Comparison of ENCODE assay signal across 18 mouse cellular contexts in genomic region chr19:29326822-29327552, GRCm38 (mm10). TPM values are rescaled to one million over a fixed set of nuclear protein-coding genes. Genes with fewer than 3 reads are reported as not detected.
A peak's percentile ranks its signal among the peaks of the same experiment; 100 is the strongest.
DNase-seq lines count a peak whose midpoint lies in the region.
"Had no signal": no experiment of that assay in that cellular context is flagged by ENCODE, and none has a peak within 500 bp of the region (broad histone marks: within the 10 kb centered on the region; RNA-seq: fewer than 3 reads in every experiment).

No protein-coding gene starts in this region.

- peak; percentile 49 for DNase-seq in ES-CJ7 (ENCODE audit: low read depth, low spot score)
- DNase-seq in MEL-GATA-1-ER (ENCODE audit: extremely low read depth, low read depth): peak; percentile 45
- DNase-seq in ZHBTc4 (ENCODE audit: low read depth, low spot score): peak; percentile 51
- no peak for DNase-seq in adrenal gland, adult (ENCODE audit: inconsistent age in 2 of 2, low spot score in 1 of 2)
- no peak for DNase-seq in left cerebral cortex, adult 8-10 months (ENCODE audit: low spot score in 2 of 2)
- no peak for DNase-seq in thymus, postnatal 36 days
- DNase-seq: adrenal gland, adult 8-10 months; adrenal gland, postnatal 14 days; adrenal gland, postnatal 36 days; B cell, adult 2 months; cerebellum, adult 11-12 months; cerebellum, adult 2 months; cerebellum, adult 9-10 months; cerebellum, postnatal 10 days; cerebellum, postnatal 25 days; forebrain, postnatal 0 days had no signal

RNA-seq across cellular contexts. Expression of gene Insl6, which starts 1.8 kb away (rescaled TPM):
- 1 to 10 TPM in 1 of 4 experiments, under 1 TPM in 1, not detected in 2; 0.57 to 1.4 TPM for total RNA-seq in left cerebral cortex, adult 8-10 months (2022)

RNA-seq across cellular contexts. Expression of gene Rln1, which starts 7.5 kb away (rescaled TPM):
- 1 to 10 TPM in 3 of 4 experiments, under 1 TPM in 1; 0.40 to 3.3 (median 1.4) TPM for total RNA-seq in left cerebral cortex, adult 8-10 months (2022)
- total RNA-seq: adrenal gland, adult 18-20 months; adrenal gland, adult 8-10 months; adrenal gland, postnatal 14 days; adrenal gland, postnatal 36 days; CH12.LX had no signal

RNA-seq across cellular contexts. Expression of gene Plgrkt, which starts 40.2 kb away (rescaled TPM):
- 10 to 100 TPM; 22.4 to 36.2 (median 26.7) TPM for total RNA-seq in left cerebral cortex, adult 8-10 months (2022)

RNA-seq across cellular contexts. Expression of gene Cd274, which starts 40.3 kb away (rescaled TPM):
- total RNA-seq in left cerebral cortex, adult 8-10 months (2022): 1 to 10 TPM; 1.6 to 3.4 (median 2.2) TPM

Comparison
In these comparisons a context has a peak if more than half of its experiments do, and no peak if none do; other contexts are left out.
1. DNase-seq: peak in ES-CJ7 (single experiment), MEL-GATA-1-ER (single experiment) and ZHBTc4 (single experiment); none in adrenal gland, adult (0 of 2), left cerebral cortex, adult 8-10 months (0 of 2) and thymus, postnatal 36 days (0 of 2).